Mouse (Mus musculus) hindbrain, embryonic 11.5 days (tissue): ENCODE results near the gene Olfr729. TPM values are rescaled to one million over a fixed set of nuclear protein-coding genes. Genes with fewer than 3 reads are reported as not detected.

ENCODE experiments used
- ATAC-seq: fragments of 200-750 bp; cut with Nextera tagmentation; 2 replicates; pipeline ENCODE4 v1.8.0; 2017; ENCODE audit warnings: mild to moderate bottlenecking, moderate TSS enrichment, moderate library complexity; ENCODE audit not compliant: low FRiP score
- DNase-seq: peaks from one replicate; pipeline ENCODE4 v3.0.0-alpha.2; 2015; ENCODE audit warnings: low spot score
- H3K27ac ChIP-seq: fragments of 300-500 bp; sonication (generic); 2 replicates; pipeline ENCODE4 v1.5.1; 2014; ENCODE audit warnings: mild to moderate bottlenecking, low read depth, low read length
- H3K27me3 ChIP-seq: fragments of 300-500 bp; sonication (generic); 2 replicates; pipeline ENCODE4 v1.6.1; 2014; ENCODE audit warnings: mild to moderate bottlenecking, low read length, moderate library complexity, mixed read lengths; ENCODE audit not compliant: control insufficient read depth, insufficient read depth
- H3K36me3 ChIP-seq: fragments of 300-500 bp; sonication (generic); 2 replicates; pipeline ENCODE4 v1.6.1; 2014; ENCODE audit warnings: mild to moderate bottlenecking, low read length, moderate library complexity, mixed read lengths; ENCODE audit not compliant: control insufficient read depth, insufficient read depth
- H3K4me1 ChIP-seq: fragments of 300-500 bp; sonication (generic); replicated peaks from 2 replicates; pipeline ENCODE4 v1.6.1; 2014; ENCODE audit warnings: low read length, mixed read lengths; ENCODE audit not compliant: control insufficient read depth, insufficient read depth
- H3K4me2 ChIP-seq: fragments of 300-500 bp; sonication (generic); replicated peaks from 2 replicates; pipeline ENCODE4 v1.6.1; 2014; ENCODE audit warnings: mild to moderate bottlenecking, low read depth, low read length
- H3K4me3 ChIP-seq: fragments of 300-500 bp; sonication (generic); 2 replicates; pipeline ENCODE4 v1.5.1; 2014; ENCODE audit warnings: low read depth, low read length
- H3K9ac ChIP-seq: fragments of 300-500 bp; sonication (generic); 2 replicates; pipeline ENCODE4 v1.6.1; 2014; ENCODE audit warnings: low read depth, low read length
- H3K9me3 ChIP-seq: fragments of 300-500 bp; sonication (generic); 2 replicates; pipeline ENCODE4 v1.6.1; 2016; ENCODE audit warnings: low read length; ENCODE audit not compliant: control insufficient read depth
- WGBS: fragments of 180-500 bp; shearing (Covaris S2); extraction: QIAGEN DNeasy Blood & Tissue Kit; methylation state at CpG from one replicate; pipeline ENCODE4 v1.1.7; 2014; 5-methylcytosine and 5-hydroxymethylcytosine counted together
- polyA plus RNA-seq: library from polyadenylated mRNA; unstranded; fragments of >200 nt; fragmentation: Nextera tagmentation; extraction: Ambion mirVana; gene quantifications from 2 replicates; pipeline ENCODE4 v1.2.1, GENCODE M21; 2014

The Olfr729 gene
- 0.03 TPM in 1 of 2 replicates, not detected in the other for polyA plus RNA-seq

- no peaks in the 10 kb centered on the region for H3K9me3 ChIP-seq
- no peak within 1 kb of the TSS for H3K4me3 ChIP-seq
- no peak within 1 kb of the TSS for H3K4me2 ChIP-seq
- H3K27ac ChIP-seq: no peak within 1 kb of the TSS
- DNase-seq (no peak), ATAC-seq (no peak)
- no peaks in the 10 kb centered on the region for H3K4me1 ChIP-seq
- H3K27me3 ChIP-seq: no peaks in the 10 kb centered on the region
- H3K36me3 ChIP-seq: no peaks in the 10 kb centered on the region
- H3K9ac ChIP-seq: no peak within 1 kb of the TSS
Observed at GRCm38 (mm10) chr14:50152810-50153209, at the start of gene Olfr729. Gene Olfr729 (minus strand): TSS chr14:50152910.

DNA sequence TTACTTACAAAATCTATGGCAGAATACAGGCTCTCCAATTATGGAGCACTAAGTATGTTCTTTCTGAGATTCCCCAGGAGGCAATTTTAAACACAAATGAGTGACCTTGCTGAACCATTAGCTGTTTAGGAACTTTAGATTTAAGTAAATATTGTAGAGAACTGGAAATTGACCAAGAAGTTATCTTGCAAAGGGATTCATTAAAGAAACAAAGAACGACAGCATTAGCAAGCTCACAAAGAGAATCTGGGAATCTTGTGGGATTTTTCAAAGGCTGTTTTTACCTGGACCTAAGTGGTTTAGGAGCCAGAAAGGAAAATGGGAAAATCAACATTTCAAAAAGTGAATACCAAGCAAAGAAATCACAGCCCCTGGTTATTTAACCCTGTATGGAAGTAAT, 35.4 kb upstream of the Olfr729 start, which contains the start of gene Olfr730:
Gene Olfr730 (minus strand): TSS at position 101 of the 400 bp plus-strand sequence.
- H3K9ac ChIP-seq: no peak within 1 kb of the TSS

DNA sequence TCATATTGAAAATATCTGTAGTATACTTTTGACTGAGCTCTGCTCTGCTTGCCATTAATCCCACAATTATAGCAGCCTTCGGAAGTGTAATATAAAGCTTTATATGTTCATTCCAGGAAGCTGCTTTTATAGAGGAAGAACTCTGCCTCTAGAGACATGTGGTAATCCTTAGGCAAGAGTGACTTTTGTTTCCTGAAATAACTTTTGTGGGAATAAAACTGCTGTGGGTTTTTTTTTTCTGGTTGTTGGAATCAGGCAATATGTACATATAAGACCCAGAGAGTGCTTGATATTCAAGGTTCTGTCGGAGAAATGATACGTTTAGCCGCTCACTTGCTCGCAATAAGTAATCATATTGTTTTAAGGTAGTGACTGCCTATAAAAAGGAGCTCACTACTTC, 10.1 kb downstream of the Olfr729 start, which contains the start of gene Olfr728:
Gene Olfr728 (minus strand): TSS at position 101 of the 400 bp plus-strand sequence.
- Histone ChIP-seq H3K4me2 (no peak within 1 kb of the TSS), H3K36me3 (no peaks in the 10 kb centered on the region), H3K9ac (no peak within 1 kb of the TSS), H3K27me3 (no peaks in the 10 kb centered on the region), H3K27ac (no peak within 1 kb of the TSS), H3K4me1 (no peaks in the 10 kb centered on the region), H3K4me3 (no peak within 1 kb of the TSS), H3K9me3 (no peaks in the 10 kb centered on the region)
- ATAC-seq (no peak), DNase-seq (no peak)
- WGBS: 95% methylated on average over 5 of the region's 5 CpGs

More for the DNA sequence above, 35.4 kb upstream of the Olfr729 start, which contains the start of gene Olfr730:
- Histone ChIP-seq H3K36me3 (no peaks in the 10 kb centered on the region), H3K27ac (no peak within 1 kb of the TSS), H3K4me2 (no peak within 1 kb of the TSS), H3K27me3 (no peaks in the 10 kb centered on the region), H3K4me1 (no peaks in the 10 kb centered on the region), H3K9me3 (no peaks in the 10 kb centered on the region), H3K4me3 (no peak within 1 kb of the TSS)
- ATAC-seq (no peak), DNase-seq (no peak)
- 68% methylated on average over 1 of the region's 1 CpGs for WGBS

DNA sequence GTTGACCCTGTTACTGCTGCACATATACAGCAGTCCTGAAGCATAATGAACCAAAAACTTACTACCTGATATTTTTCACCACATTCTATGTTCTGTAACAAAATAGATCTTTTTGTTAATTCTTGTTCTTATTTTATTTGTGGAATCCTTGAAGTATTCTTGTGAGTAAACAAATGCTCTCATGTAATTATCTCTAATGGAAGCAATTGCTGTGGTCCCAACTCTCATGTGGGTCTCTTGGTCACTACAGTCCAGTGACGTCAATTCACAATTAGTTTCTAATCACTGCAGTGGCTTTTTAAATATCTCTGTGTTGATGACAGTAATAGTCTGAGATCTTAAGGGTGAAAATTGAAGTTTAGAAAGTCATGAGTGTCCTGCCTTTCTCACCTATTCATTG, 29.8 kb downstream of the Olfr729 start, which contains the start of gene Olfr727:
Gene Olfr727 (plus strand): TSS at position 301 of the 400 bp plus-strand sequence.
- WGBS: 87% methylated on average over 1 of the region's 1 CpGs
- Histone ChIP-seq H3K27me3 (no peaks in the 10 kb centered on the region), H3K9me3 (no peaks in the 10 kb centered on the region), H3K4me1 (no peaks in the 10 kb centered on the region), H3K4me2 (no peak within 1 kb of the TSS), H3K36me3 (no peaks in the 10 kb centered on the region), H3K27ac (no peak within 1 kb of the TSS), H3K9ac (no peak within 1 kb of the TSS), H3K4me3 (no peak within 1 kb of the TSS)
- no peak for DNase-seq
- ATAC-seq: no peak

Other genes with a start within 250 kb of the Olfr729 start
- not detected in 2 replicates for gene Olfr723, start 221.1 kb downstream of the Olfr729 start, polyA plus RNA-seq
- gene Olfr724, start 189.6 kb downstream of the Olfr729 start, polyA plus RNA-seq: not detected in 2 replicates
- not detected in 2 replicates for gene Olfr725, start 112.5 kb downstream of the Olfr729 start, polyA plus RNA-seq
- gene Olfr726, start 62.0 kb downstream of the Olfr729 start, polyA plus RNA-seq: not detected in 2 replicates
- not detected in 2 replicates for gene Olfr727, start 29.7 kb downstream of the Olfr729 start, polyA plus RNA-seq
- not detected in 2 replicates for gene Olfr728, start 10.2 kb downstream of the Olfr729 start, polyA plus RNA-seq
- gene Olfr730, start 35.3 kb upstream of the Olfr729 start, polyA plus RNA-seq: not detected in 2 replicates
- gene Olfr731, start 89.0 kb upstream of the Olfr729 start, polyA plus RNA-seq: not detected in 2 replicates
- gene Olfr732, start 131.3 kb upstream of the Olfr729 start, polyA plus RNA-seq: not detected in 2 replicates
- gene Olfr733, start 148.6 kb upstream of the Olfr729 start, polyA plus RNA-seq: not detected in 2 replicates
- gene Olfr734, start 173.9 kb upstream of the Olfr729 start, polyA plus RNA-seq: not detected in 2 replicates
- not detected in 2 replicates for gene Olfr735, start 196.0 kb upstream of the Olfr729 start, polyA plus RNA-seq
- not detected in 2 replicates for gene Tlr11, start 205.0 kb upstream of the Olfr729 start, polyA plus RNA-seq
- gene Olfr736, start 228.3 kb upstream of the Olfr729 start, polyA plus RNA-seq: not detected in 2 replicates